Mouse (Mus musculus) thymus, adult 18-20 months (tissue): ENCODE measurements around the gene Slc25a44.
A peak's percentile ranks its signal among the peaks of the same experiment; 100 is the strongest.

Source experiments
- DNase-seq, 2 experiments: peaks; one replicate each; pipeline ENCODE4 v3.0.0; 2022; ENCODE audit warnings: mixed read lengths in 2 of 2

Slc25a44 gene

DNA sequence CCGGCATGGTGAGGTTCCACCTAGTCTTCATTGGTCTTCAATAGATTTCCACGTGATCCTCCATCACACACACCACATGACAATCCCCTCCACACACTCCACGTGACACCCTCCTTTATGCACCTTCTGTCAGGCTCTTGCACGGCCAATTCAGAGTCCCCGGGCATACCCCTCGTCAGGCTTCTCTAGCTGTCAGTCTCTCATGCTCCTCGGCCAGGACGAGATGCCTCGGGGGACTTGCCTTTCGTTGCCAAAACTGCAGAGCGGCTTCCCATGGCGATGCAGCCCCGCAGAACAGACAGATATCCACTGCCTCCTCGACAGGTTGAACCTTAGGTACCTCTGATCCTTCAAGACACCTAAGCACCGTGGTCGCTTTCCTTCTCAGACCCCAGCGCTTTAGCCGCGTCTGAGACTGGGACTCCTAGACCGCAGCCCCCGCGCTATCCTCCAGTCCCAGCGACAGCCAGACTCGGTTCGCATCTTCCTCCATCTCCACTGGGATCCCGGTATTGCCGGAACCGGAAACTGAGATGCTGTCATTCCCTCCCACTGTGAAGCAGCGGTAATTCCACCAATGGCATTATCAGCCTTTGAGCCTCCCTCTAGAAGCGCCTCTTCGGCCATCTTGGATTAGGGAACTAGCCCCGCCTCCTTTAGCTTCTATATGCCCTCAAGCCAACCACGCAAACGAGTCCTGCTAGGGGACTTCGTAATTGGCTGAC lies at the start of gene Slc25a44:
Gene Slc25a44, minus strand, starts transcription at position 535 of the 725 bp plus-strand sequence.
- peak; percentile 80 to 92 for DNase-seq

DNA sequence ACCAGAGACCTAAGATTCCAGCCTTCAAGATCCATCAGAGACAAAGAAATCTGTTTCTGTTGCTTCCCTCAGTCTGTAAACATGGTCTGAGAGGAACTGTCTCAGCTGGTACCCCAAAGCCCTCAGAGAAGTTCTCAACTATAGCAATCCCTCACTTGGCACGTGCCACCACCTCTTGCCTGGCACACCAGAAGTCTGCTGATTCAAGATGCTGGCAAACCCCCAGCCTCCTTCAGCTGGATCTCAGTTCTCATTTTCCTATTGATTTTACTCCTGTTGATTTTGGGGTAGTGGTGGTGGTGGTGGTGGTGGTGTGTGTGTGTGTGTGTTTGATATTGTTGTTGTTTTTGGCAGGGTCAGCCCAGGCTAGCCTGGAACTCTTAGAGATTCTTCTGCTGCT lies 48.6 kb upstream of the Slc25a44 start:
- no peak for DNase-seq

- DNase-seq, result no peak
Measured at GRCm38 (mm10) chr3:88473020-88473419, 48.1 kb upstream of the Slc25a44 start.

DNA sequence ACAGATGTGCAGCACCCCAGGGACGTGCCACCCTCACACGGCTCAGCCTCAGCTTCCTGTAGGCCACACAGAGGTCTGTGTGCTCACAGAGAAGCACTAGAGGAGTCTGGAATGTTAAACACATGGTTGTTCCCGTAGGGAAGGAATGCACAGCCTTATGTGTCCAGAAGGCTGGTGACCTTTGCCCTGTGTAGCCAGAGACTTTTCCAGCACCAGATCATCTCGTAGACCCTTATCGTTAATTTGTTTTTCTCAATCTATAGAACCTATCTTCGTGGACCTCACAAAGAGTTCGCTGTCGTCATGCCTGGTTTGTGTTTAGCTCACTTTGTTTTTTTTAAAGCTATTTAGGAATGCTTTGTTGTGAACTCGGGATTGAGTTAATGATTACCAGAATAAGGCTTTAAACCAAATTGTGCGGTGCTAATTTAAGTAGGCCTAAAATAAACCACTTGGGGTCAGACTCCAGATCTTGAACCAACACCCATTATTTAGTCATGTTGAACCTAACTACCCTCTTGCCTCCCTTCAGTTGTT lies 46.1 kb upstream of the Slc25a44 start:
- DNase-seq, result no peak

DNA sequence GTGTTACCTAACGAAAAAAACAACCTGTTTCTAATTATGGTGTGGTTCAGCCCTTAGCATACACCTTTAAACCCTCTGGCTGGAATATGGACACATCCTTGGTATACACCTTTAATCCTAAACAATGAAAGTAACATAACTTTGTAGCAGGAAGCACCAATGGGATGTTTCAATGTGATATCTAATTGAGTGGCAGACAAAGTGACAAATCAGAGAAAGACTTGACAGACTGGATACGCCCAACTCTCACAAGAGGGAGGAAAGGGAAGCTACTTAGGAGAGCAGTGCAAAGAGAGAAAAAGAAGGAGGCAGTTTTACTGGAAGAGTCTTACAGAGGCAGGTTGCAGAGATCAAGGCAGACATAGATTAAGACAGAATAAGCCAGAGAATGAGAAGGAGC lies 44.5 kb upstream of the Slc25a44 start:
- DNase-seq, result no peak

DNA sequence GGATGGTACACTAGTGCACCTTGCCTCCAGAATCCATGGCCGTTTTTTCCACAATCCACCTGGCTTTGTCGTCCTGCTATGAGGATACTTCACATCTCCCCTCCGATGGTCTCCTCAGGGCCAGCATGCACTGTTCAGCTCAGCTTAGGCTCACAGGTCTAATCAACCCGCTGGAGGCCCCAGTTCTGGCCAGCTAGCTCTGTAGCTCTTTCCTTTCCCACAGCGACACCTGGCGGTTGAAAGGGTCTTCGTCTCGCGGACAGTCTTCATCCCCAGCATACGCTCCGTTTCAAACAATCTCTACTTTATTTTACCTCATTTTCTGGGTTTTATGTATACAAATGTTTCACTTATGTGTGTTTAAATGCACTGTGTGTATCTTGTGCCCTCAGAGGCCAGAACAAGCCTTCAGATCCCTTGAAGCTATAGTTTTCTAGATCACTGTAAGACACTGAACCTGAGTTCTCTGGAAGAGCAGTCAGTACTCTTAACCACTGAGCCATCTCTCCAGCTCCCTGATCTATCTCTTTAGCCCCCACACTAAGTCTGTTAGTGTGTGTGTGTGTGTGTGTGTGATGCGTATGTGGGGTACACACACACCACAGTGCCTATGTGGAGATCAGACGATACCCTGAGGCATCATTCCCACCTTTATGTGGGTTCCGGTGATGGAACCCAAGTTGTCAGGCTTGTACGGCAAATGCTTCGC lies 42.3 kb upstream of the Slc25a44 start:
- DNase-seq, result peak; percentile 58 to 60

GRCm38 (mm10) chr3:88465127-88465526 lies 40.2 kb upstream of the Slc25a44 start:
- DNase-seq, result no peak

DNA sequence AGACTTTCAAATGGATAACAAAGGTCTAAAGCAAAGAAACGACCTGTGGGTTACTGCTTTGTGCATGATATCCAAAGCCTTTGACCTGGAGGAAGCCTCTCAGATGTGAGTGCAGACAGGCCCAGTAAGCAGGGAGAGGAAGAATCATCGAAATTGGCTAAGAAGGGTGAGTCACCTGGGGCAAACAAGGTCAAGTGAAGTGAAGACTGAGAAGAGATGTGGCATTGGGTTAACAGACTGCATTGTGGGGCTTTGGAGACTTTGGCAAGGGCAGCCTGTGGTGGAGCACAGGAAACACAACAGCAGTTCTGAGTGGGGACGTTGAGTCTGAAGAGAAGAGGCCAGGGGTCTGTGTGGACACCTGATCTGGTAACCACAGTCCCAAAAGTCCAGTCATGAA lies 39.5 kb upstream of the Slc25a44 start:
- DNase-seq, result no peak

- no peak for DNase-seq
Measured at GRCm38 (mm10) chr3:88460983-88461696, 36.2 kb upstream of the Slc25a44 start, which contains the start of gene Sema4a. Sema4a (minus strand) TSS chr3:88461182.

DNA sequence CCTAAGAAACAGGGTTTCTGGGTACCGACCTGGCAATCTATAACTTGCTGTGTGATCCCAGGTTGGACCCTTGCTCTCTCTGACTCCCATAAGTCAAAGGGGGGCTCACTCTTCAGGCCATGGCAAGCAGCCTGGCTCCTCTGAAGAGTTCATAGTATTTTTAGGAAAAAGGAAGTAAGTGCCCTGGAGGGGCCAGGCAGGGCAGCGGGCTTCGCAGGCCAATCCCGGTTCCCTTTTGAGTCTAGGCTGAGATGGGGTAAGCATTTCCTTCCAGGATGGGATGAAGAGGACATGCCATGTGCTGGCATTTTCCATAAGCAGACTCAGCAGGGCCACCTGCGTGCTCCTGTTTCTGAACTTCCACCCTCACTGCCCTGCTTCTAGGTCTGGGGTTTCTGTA lies 35.1 kb upstream of the Slc25a44 start:
- DNase-seq, result no peak

DNA sequence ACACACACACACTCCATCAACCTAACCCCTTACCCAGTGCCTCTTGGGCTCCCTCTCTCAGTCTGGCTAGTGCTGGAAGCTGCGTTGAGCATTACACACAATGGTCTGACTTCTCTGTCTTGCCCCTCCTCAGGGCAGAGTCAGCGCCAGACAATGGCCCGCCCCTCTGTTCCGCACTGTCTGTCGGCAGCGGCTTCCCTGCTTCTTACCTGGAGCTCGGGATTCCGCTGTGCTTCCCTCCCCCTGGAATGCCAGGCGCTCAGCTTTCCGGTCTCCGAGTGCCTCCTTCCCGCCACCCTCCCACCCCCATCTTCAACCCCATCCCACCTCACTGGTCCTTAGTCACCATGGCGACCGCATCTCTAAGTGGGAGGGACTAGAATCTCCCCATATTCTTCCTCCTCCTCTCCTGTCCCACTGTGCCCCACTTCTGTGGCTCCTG lies 33.9 kb upstream of the Slc25a44 start:
- DNase-seq, result no peak

- DNase-seq, result no peak
Measured at GRCm38 (mm10) chr3:88456746-88457532, 32.0 kb upstream of the Slc25a44 start.

- DNase-seq, result no peak
Measured at GRCm38 (mm10) chr3:88456313-88456712, 31.4 kb upstream of the Slc25a44 start.

DNA sequence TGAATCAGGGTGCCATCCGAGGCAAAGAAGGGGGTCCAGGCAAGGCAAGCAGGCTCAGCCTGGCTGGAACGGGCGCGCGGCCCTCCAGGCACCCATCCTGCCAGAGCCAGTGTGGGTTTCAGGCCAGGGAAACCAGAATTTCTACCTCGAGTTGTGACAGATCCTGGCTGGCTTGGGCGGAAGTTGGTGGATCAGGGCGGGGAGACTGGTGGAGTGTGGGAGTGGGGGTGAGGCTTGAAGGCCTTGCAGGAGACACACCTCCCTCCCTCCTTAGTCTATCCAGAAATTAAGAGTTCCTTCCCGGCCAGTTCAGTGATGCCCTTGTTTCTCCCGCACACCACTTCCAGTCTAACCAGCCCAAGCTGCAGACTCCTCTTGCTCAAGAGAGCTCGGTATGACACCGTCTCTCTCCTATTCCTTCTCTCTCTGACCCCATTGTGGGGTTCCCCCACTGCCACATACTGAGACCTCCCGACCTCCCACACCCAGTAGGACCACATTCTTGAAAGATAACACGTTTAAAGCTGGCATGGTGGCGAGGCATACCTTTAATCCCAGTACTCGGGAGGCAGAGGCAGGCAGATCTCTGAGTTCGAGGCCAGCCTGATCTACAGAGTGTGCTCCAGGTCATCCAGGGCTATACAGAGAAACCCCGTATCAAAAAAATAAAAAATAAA lies 30.8 kb upstream of the Slc25a44 start:
- no peak for DNase-seq

- DNase-seq, result no peak
Measured at GRCm38 (mm10) chr3:88454762-88455587, 30.0 kb upstream of the Slc25a44 start.

DNA sequence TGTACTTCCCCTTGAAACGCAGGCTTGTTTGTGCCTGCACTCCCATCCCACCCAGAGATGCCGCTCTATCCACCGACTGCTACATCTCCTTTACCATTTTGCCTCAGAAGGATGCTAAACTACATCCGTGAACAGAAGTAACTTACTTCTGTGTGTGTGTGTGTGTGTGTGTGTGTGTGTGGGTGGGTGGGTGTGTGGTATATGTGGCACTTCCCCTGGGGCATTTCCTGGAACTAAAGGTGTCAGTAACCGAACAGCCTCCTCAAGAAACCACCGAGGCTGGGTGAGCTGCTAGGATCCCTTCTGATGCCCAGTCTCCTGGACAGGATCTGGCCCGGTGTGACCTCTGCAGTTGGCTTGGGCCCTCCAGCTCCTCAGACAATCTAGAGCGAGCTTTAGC lies 29.0 kb upstream of the Slc25a44 start:
- peak in 1 of 2 experiments; percentile 67 for DNase-seq

GRCm38 (mm10) chr3:88453369-88453768 lies 28.4 kb upstream of the Slc25a44 start:
- DNase-seq, result peak in 1 of 2 experiments; percentile 53

DNA sequence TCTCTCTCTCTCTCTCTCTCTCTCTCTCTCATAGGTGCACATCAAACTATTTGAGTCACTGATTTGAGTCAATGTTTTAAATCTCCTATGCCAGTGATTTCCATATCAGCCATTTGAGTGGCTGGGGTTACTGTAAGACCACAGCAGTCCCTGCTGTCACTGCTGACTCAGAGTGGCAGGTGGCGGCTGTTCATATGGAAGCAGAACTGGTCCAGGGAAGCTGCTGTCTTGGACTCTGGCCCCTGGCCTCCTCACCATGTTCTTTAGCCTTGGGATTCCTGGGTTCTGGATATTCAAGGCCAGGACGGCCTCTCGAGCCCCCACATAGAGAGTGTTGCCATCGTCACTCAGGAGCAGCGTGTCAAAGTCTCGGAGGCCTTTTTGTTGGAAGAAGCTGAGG lies 27.8 kb upstream of the Slc25a44 start:
- no peak for DNase-seq

GRCm38 (mm10) chr3:88452246-88452645 lies 27.3 kb upstream of the Slc25a44 start:
- peak in 1 of 2 experiments; percentile 36 for DNase-seq

DNA sequence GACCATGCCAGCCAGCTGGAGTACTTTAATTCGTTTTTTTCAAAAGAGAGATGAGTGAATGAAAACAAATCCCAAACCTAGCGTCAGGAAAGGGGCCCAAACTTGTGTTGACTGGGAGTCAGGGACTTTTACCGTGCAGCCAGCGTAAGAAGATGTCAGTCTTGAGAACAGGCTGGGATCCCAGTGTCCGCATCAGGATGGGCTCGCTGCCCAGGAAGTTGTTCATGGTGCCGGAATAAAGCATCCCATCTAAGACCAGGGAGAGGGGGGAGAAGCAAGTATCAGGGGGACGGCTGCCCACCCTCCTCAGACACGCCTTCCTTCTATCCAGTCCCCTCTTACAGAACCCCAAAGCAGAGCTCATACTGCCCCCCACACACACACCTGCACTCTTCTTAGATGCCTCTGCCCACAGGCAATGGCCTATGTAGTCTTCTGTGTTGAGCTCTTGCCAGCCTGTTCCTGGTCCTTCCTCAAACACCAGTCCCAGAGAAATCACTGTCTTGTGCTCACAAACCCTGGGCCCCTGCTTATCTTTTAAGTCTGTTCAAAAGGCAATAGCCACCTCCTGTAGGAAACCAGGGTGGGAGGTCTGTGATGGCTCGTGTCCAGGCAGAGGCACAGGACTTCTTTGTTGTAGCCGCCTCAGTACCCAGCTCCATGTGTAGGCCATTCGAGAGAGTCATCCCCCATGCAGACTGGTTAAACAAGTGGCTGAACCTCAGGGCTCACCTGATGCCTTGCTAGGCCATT lies 25.6 kb upstream of the Slc25a44 start:
- DNase-seq, result no peak
